Mouse (Mus musculus): ENCODE measurements at regions not wholly inside any gene's neighbourhood (a gene's known extent, or its start where the extent isn't known, plus 50 kb on each side); places are given as distances from the start of the nearest gene placed in this dataset.

GRCm38 (mm10) chr9:50257162-50257561, 87.6 kb downstream of the Rpl10-ps3 start:
- DNase-seq: no peak

GRCm38 (mm10) chr9:50244982-50245671, 99.6 kb downstream of the Rpl10-ps3 start:
- DNase-seq: no peak

GRCm38 (mm10) chr9:50240923-50241322, 103.8 kb downstream of the Rpl10-ps3 start:
- DNase-seq: no peak

GRCm38 (mm10) chr9:50235908-50236307, 108.9 kb downstream of the Rpl10-ps3 start:
- DNase-seq: no peak

GRCm38 (mm10) chr9:50234655-50235054, 110.1 kb downstream of the Rpl10-ps3 start:
- DNase-seq: no peak

- DNase-seq: no peak
These were observed 111.7 kb downstream of the Rpl10-ps3 start for GRCm38 (mm10) chr9:50232958-50233510.

GRCm38 (mm10) chr9:50210481-50210880, 134.3 kb downstream of the Rpl10-ps3 start:
- no peak for DNase-seq

- DNase-seq: no peak
These were observed 145.1 kb downstream of the Rpl10-ps3 start for GRCm38 (mm10) chr9:50199422-50200218.

GRCm38 (mm10) chr9:50192400-50193110, 152.2 kb downstream of the Rpl10-ps3 start:
- no peak for DNase-seq

GRCm38 (mm10) chr9:50191136-50191535, 153.6 kb downstream of the Rpl10-ps3 start:
- DNase-seq: no peak

GRCm38 (mm10) chr9:50188576-50189070, 156.1 kb downstream of the Rpl10-ps3 start:
- DNase-seq: no peak

- DNase-seq: no peak
These were observed 163.4 kb downstream of the Rpl10-ps3 start for GRCm38 (mm10) chr9:50181360-50181759.

- no peak for DNase-seq
These were observed 168.6 kb downstream of the Rpl10-ps3 start for GRCm38 (mm10) chr9:50176131-50176530.

- no peak for DNase-seq
These were observed 172.8 kb downstream of the Rpl10-ps3 start for GRCm38 (mm10) chr9:50171826-50172464.

GRCm38 (mm10) chr9:50171164-50171563, 173.6 kb downstream of the Rpl10-ps3 start:
- DNase-seq: no peak

- no peak for DNase-seq
These were observed 174.1 kb downstream of the Rpl10-ps3 start for GRCm38 (mm10) chr9:50170637-50171036.

GRCm38 (mm10) chr9:50154618-50155017, 190.2 kb downstream of the Rpl10-ps3 start:
- no peak for DNase-seq

GRCm38 (mm10) chr9:50150091-50150490, 194.7 kb downstream of the Rpl10-ps3 start:
- DNase-seq: no peak

GRCm38 (mm10) chr9:50142756-50143155, 202.0 kb downstream of the Rpl10-ps3 start:
- no peak for DNase-seq

- no peak for DNase-seq
These were observed 202.7 kb downstream of the Rpl10-ps3 start for GRCm38 (mm10) chr9:50142091-50142490.

- DNase-seq: no peak
These were observed 203.6 kb downstream of the Rpl10-ps3 start for GRCm38 (mm10) chr9:50141176-50141575.

GRCm38 (mm10) chr9:50138341-50138978, 206.3 kb downstream of the Rpl10-ps3 start:
- no peak for DNase-seq

Data from thymus, adult 18-20 months (tissue).